Mouse (Mus musculus) lung, embryonic 14.5 days (tissue): ENCODE results near the gene Gm884. TPM values are rescaled to one million over a fixed set of nuclear protein-coding genes. Genes with fewer than 3 reads are reported as not detected.

Experiments
- ATAC-seq: fragments of 200-750 bp; cut with Nextera tagmentation; 2 replicates; pipeline ENCODE4 v1.8.0; 2017; ENCODE audit warnings: mild to moderate bottlenecking, moderate TSS enrichment, moderate library complexity; ENCODE audit not compliant: insufficient read depth
- DNase-seq: peaks from one replicate; pipeline ENCODE4 v3.0.0-alpha.2; 2015
- H3K27ac ChIP-seq: fragments of 300-500 bp; sonication (generic); 2 replicates; pipeline ENCODE4 v1.5.1; 2014; ENCODE audit warnings: low read depth, mild to moderate bottlenecking, moderate library complexity
- H3K27me3 ChIP-seq: fragments of 300-500 bp; sonication (generic); 2 replicates; pipeline ENCODE4 v1.6.1; 2014; ENCODE audit warnings: low read length, control low read depth; ENCODE audit not compliant: insufficient read depth
- H3K36me3 ChIP-seq: fragments of 300-500 bp; sonication (generic); 2 replicates; pipeline ENCODE4 v1.6.1; 2014; ENCODE audit warnings: control low read depth; ENCODE audit not compliant: insufficient read depth
- H3K4me1 ChIP-seq: fragments of 300-500 bp; sonication (generic); 2 replicates; pipeline ENCODE4 v1.6.1; 2014; ENCODE audit warnings: antibody characterized with exemption, control low read depth; ENCODE audit not compliant: insufficient read depth
- H3K4me2 ChIP-seq: fragments of 300-500 bp; sonication (generic); 2 replicates; pipeline ENCODE4 v1.6.1; 2014; ENCODE audit warnings: mild to moderate bottlenecking
- H3K4me3 ChIP-seq: fragments of 300-500 bp; sonication (generic); 2 replicates; pipeline ENCODE4 v1.5.1; 2014; ENCODE audit warnings: low read depth, low read length
- H3K9ac ChIP-seq: fragments of 300-500 bp; sonication (generic); 2 replicates; pipeline ENCODE4 v1.6.1; 2014
- H3K9me3 ChIP-seq: fragments of 300-500 bp; sonication (generic); 2 replicates; pipeline ENCODE4 v1.6.1; 2016; ENCODE audit warnings: low read depth, low read length, control low read depth
- CTCF ChIP-seq: IDR thresholded peaks from 2 replicates; pipeline ENCODE4 v1.5.1; 2016; ENCODE audit warnings: antibody characterized with exemption, low read depth
- WGBS: fragments of 180-500 bp; shearing (Covaris S2); extraction: QIAGEN DNeasy Blood & Tissue Kit; methylation state at CpG from one replicate; pipeline ENCODE4 v1.1.7; 2014; 5-methylcytosine and 5-hydroxymethylcytosine counted together
- polyA plus RNA-seq: library from polyadenylated mRNA; unstranded; fragments of >200 nt; fragmentation: Nextera tagmentation; extraction: Ambion mirVana; gene quantifications from 2 replicates; pipeline ENCODE4 v1.2.1, GENCODE M21; 2014

The Gm884 gene
- polyA plus RNA-seq = not detected in 2 replicates

GRCm38 (mm10) chr11:103621040-103621439 is at the start of gene Gm884:
Gene Gm884 (minus strand): TSS chr11:103621140.
- Histone ChIP-seq H3K27ac (no peak within 1 kb of the TSS), H3K27me3 (no peaks in the 10 kb centered on the region), H3K4me2 (no peak within 1 kb of the TSS), H3K4me1 (no peaks in the 10 kb centered on the region), H3K4me3 (no peak within 1 kb of the TSS), H3K9me3 (no peaks in the 10 kb centered on the region), H3K36me3 (no peaks in the 10 kb centered on the region), H3K9ac (no peak within 1 kb of the TSS)
- 82% methylated on average over 9 of the region's 9 CpGs for WGBS
- DNase-seq (no peak), ATAC-seq (no peak)
- TF ChIP-seq CTCF = no peak

GRCm38 (mm10) chr11:103666907-103667426 is 46.0 kb upstream of the Gm884 start:
- DNase-seq (no peak), ATAC-seq (no peak)
- H3K9me3 ChIP-seq = no peaks in the 10 kb centered on the region
- H3K27me3 ChIP-seq = no peaks in the 10 kb centered on the region
- no peak overlapping the region for H3K27ac ChIP-seq
- 72% methylated on average over 13 of the region's 13 CpGs for WGBS
- no peaks in the 10 kb centered on the region for H3K4me1 ChIP-seq
- H3K4me2 ChIP-seq = no peak overlapping the region
- H3K9ac ChIP-seq = no peak overlapping the region
- TF ChIP-seq CTCF = no peak
- no peaks in the 10 kb centered on the region for H3K36me3 ChIP-seq
- no peak overlapping the region for H3K4me3 ChIP-seq

DNA sequence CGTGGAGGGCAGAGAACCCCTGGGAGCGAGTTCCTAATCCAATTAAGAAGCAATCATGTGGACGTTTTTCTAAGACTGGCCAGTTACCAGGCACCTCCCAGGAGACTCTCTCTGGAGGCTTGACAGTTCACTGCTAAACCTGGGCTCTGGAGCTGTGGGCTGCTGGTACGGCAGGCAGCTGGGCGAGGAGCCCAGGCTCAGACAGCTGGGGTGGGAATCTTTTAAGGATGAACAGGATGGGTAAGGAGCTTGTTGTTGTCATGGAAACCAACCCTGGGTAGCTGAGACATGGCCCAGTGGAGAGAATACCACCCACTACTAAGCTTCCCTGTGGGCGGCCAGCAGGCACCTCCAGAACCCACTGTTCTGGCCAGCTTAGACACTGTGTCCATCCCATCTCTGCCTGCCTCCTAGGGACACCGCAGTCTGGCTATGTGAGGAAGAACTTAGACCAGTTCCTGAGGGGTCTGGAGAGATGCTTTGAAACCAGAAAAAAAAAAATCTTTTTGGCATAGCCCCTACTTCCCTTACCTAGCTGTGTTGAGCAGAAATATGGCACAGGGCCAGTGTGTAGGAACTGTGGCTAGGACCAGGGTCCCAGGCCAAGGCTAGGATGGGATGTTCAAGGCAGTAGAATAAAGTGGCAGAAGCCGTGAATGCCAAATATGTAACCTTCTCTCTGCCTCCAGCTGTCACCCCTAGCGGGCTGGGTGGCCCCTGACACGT is 45.4 kb upstream of the Gm884 start:
- no peaks in the 10 kb centered on the region for H3K4me1 ChIP-seq
- WGBS = 36% methylated on average over 10 of the region's 10 CpGs
- ATAC-seq = no peak
- TF ChIP-seq CTCF = no peak
- DNase-seq = no peak
- H3K36me3 ChIP-seq = no peaks in the 10 kb centered on the region
- no peak overlapping the region for H3K9ac ChIP-seq
- no peaks in the 10 kb centered on the region for H3K27me3 ChIP-seq
- no peaks in the 10 kb centered on the region for H3K9me3 ChIP-seq
- no peak overlapping the region for H3K27ac ChIP-seq
- no peak overlapping the region for H3K4me3 ChIP-seq
- H3K4me2 ChIP-seq = no peak overlapping the region

GRCm38 (mm10) chr11:103665695-103666094 is 44.8 kb upstream of the Gm884 start:
- DNase-seq (no peak), ATAC-seq (no peak)
- Histone ChIP-seq H3K9me3 (no peaks in the 10 kb centered on the region), H3K9ac (no peak overlapping the region), H3K4me3 (no peak overlapping the region), H3K36me3 (no peaks in the 10 kb centered on the region), H3K4me1 (no peaks in the 10 kb centered on the region), H3K27ac (no peak overlapping the region), H3K4me2 (no peak overlapping the region), H3K27me3 (no peaks in the 10 kb centered on the region)
- no peak for TF ChIP-seq CTCF
- 62% methylated on average over 1 of the region's 1 CpGs for WGBS

- H3K27me3 ChIP-seq = no peaks in the 10 kb centered on the region
- no peak overlapping the region for H3K4me3 ChIP-seq
- no peak for ATAC-seq
- no peak for TF ChIP-seq CTCF
- DNase-seq = no peak
- H3K4me2 ChIP-seq = no peak overlapping the region
- no peaks in the 10 kb centered on the region for H3K4me1 ChIP-seq
- H3K9me3 ChIP-seq = no peaks in the 10 kb centered on the region
- no peak overlapping the region for H3K27ac ChIP-seq
- WGBS = 79% methylated on average over 8 of the region's 8 CpGs
- H3K9ac ChIP-seq = no peak overlapping the region
- no peaks in the 10 kb centered on the region for H3K36me3 ChIP-seq
Measured at GRCm38 (mm10) chr11:103663119-103663518, 42.2 kb upstream of the Gm884 start.

GRCm38 (mm10) chr11:103662546-103662945 is 41.6 kb upstream of the Gm884 start:
- H3K9me3 ChIP-seq = no peaks in the 10 kb centered on the region
- no peak overlapping the region for H3K27ac ChIP-seq
- no peaks in the 10 kb centered on the region for H3K27me3 ChIP-seq
- ATAC-seq = no peak
- H3K9ac ChIP-seq = no peak overlapping the region
- no peak for TF ChIP-seq CTCF
- H3K4me2 ChIP-seq = no peak overlapping the region
- no peaks in the 10 kb centered on the region for H3K36me3 ChIP-seq
- H3K4me1 ChIP-seq = no peaks in the 10 kb centered on the region
- DNase-seq = no peak
- H3K4me3 ChIP-seq = no peak overlapping the region
- 73% methylated on average over 5 of the region's 5 CpGs for WGBS

- Histone ChIP-seq H3K9me3 (no peaks in the 10 kb centered on the region), H3K4me1 (no peaks in the 10 kb centered on the region), H3K36me3 (no peaks in the 10 kb centered on the region), H3K27ac (no peak overlapping the region), H3K4me2 (no peak overlapping the region), H3K9ac (no peak overlapping the region), H3K4me3 (no peak overlapping the region), H3K27me3 (no peaks in the 10 kb centered on the region)
- ATAC-seq (no peak), DNase-seq (no peak)
- WGBS = 56% methylated on average over 4 of the region's 4 CpGs
- no peak for TF ChIP-seq CTCF
Measured at GRCm38 (mm10) chr11:103661863-103662262, 40.9 kb upstream of the Gm884 start.
